Mouse (Mus musculus) gastrocnemius, postnatal 4 days (tissue): Measurements from ENCODE around the gene Il21r. TPM values are rescaled to one million over a fixed set of nuclear protein-coding genes. Genes with fewer than 3 reads are reported as not detected.

Experiments
- DNase-seq, 2 experiments: peaks; one replicate each; pipeline ENCODE4 v3.0.0; 2021 to 2022; ENCODE audit warnings: low spot score in 2 of 2, mixed read lengths in 2 of 2
- total RNA-seq, 2 experiments: library from RNA; stranded (reverse); gene quantifications; 2 replicates each; pipeline ENCODE4 v1.2.3; 2021

Il21r gene
- total RNA-seq, 2 experiments from 2014 or later, result 1.0 to 1.7 TPM

DNA sequence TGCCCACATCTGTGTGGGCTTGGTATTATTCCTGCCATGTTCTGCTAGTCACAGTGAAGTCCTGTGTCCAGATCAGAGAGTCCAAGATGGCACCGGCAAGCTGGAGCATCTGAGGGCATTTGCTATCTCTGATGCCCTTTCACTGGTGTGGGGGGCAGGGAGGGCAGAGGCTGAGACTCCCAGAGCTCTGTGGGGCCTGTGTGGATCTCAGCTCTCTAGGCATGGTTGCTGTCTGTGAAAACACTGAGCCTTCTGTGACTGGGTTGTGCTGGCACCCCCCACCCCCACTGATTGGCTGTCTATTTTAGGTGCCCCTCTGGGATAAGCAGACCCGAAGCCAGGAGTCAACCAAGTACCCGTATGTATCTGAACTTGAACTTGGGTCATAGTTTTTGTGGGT, 28.4 kb upstream of the Il21r start:
- no peak for DNase-seq

DNA sequence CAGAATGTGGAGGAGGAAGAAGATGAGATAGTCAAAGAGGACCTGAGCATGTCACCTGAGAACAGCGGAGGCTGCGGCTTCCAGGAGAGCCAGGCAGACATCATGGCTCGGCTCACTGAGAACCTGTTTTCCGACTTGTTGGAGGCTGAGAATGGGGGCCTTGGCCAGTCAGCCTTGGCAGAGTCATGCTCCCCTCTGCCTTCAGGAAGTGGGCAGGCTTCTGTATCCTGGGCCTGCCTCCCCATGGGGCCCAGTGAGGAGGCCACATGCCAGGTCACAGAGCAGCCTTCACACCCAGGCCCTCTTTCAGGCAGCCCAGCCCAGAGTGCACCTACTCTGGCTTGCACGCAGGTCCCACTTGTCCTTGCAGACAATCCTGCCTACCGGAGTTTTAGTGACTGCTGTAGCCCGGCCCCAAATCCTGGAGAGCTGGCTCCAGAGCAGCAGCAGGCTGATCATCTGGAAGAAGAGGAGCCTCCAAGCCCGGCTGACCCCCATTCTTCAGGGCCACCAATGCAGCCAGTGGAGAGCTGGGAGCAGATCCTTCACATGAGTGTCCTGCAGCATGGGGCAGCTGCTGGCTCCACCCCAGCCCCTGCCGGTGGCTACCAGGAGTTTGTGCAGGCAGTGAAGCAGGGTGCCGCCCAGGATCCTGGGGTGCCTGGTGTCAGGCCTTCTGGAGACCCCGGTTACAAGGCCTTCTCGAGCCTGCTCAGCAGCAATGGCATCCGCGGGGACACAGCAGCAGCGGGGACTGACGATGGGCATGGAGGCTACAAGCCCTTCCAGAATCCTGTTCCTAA, 27.3 kb upstream of the Il21r start:
- DNase-seq, result no peak

DNA sequence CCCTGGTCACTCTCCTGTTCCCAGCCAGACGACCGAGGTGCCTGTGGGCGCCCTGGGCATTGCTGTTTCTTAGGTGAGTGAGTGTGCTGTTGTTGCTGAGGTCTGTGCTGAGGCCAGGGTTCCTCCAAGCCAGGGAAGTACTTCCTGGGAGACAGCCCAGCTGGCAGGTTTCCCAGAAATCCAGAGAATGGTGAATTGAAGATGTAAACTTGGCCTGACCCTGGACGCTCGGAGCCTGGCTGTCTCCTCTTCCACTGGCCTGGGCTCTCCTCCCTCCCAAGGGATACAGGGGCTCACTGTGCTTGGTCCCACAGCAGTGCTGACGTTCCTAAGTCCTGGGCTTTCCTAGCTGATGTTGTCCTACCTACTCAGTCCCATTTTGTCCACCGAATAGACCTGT, 26.2 kb upstream of the Il21r start:
- peak in 1 of 2 experiments; percentile 77 for DNase-seq

DNA sequence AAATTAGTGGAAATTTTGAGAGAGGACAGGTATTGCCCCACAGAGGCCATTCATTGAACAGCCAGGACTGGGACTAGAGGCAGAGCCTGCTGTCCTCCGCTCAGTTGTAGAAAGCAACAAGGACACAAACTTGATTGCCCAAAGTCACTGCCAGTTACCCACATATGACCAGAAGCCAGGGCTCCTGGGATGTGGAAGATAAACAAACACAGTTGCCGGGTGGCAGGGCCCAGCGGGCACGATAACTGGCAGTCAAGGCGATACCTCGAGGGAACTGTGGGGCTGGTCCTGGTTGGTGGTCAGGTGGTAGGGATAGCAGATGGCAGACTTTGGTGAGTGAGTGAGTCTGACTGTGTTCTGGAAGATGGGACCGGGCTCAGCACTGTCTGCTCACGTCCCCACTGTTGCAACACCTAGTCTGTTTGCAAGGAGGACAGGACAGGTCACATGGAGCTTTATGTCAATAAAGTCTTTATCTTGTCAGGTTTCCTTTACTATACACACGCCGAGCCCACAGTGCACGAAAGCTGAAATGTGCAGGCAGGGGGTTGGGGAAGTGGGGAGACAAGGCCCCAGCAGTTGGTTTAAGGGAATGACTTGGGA, 25.6 kb upstream of the Il21r start:
- no peak for DNase-seq

DNA sequence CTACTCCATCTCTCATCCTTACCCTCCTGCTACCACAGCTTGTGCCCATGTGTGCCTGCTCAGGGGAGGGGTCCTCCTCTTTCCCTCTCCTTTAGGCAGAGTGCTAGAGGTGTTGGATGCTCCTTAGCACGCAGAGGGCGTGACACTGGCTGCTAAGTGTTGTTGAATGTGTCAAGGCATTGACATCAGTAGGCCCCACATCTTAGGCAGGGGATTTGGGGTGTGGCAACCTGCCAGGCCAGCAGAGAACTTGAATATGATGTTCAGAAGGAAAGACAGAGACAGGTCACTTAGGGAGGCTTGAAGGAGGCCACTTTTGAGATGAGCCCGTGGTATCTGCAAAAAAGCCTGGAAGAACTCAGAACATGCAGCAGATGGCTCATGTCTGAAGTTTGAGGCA, 25.1 kb upstream of the Il21r start:
- no peak for DNase-seq

DNA sequence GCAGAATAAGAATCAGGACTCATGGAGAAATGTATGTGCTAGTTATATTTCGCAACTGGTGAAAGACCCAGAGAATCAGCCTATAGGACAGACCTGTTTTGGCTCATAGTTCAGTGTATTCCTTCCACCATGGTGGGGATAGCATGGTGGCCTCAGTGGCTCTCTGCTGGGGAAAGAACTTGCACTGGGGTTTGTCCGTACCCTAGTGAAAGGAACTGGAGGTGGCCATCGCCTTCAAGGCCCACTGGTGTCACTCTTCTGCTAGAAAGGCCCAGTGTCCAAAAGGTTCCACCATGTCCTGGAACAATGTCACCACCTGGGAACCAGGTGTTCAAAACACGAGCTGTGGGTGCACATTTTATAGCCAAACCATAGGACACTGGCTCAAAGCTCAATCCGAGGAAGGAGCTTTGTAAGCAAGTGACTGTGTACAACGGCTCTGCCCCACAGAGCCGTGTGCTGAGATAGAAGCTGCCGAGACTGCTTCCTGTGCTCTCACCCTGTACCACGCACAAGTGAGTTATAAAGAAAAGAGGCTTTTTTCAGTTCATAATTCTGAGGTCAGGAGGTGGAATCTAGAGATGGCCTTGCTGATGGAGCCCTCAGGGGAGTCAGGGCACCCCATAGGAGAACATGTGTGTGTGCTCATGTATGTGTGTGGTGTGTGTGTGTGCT, 23.5 kb upstream of the Il21r start:
- DNase-seq, result no peak

DNA sequence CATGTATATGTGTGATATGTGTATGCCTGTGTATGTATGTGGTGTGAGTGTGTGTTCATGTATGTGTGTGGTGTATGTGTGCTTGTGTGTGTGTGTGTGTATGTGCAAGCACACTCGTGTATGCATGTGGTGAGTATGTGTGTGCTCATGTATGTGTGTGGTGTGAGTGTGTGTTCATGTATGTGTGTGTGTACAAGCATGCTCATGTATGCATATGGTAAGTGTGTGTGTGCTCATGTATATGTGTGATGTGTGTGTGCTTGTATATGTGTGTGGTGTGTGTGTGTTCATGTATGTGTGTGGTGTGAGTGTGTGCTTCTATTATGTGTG, 23.0 kb upstream of the Il21r start:
- no peak for DNase-seq

DNA sequence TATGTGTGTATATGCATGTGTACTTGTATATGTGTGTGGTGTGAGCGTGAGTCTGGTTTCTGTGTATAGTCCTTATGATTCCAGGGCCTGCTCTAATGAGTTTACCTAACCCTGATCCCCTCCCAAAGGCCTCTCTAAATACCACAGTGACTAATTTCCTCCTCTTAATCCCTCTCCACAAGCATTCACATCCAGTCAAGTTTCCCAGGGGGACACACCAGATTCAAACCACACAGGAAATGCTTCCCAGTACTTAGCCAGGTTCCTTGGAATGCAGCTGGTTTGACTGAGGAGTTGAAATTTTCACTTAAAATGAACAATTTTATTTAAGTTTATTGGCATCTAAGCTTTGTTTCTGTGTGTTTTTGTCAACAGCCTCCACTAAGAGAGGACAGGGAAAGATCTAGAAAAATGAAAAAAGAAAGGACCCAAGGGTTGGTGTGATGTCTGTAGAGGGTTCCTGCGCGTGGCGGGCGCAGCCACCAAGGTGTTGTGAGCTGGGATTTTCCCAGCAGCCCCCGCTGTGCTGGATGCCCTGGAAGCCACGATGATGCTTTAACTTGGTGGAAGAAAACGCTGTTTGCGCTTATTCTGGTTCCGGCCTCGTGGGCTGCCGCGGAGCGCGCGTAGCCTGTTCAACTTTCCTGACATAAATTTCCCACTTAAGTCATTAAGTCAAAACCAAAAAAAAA, 22.5 kb upstream of the Il21r start:
- no peak for DNase-seq

DNA sequence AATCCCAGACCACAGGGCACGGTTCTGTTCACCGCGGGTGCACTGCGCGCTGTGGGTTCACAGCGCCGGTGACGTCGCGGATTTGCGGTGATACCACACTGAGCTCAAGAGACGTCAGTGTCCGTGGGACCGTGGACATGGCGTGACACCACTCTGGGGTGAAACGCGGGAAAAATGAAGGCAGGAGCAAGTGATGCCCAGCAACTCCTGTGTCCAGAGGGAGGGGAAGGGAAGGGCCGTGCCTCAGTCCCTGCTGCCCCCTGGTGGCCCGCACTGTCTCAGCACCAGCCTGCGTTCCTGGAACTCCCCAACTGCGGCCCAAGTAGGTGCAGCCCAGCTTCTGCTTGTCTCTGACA, 21.9 kb upstream of the Il21r start:
- peak; percentile 85 to 89 for DNase-seq

DNA sequence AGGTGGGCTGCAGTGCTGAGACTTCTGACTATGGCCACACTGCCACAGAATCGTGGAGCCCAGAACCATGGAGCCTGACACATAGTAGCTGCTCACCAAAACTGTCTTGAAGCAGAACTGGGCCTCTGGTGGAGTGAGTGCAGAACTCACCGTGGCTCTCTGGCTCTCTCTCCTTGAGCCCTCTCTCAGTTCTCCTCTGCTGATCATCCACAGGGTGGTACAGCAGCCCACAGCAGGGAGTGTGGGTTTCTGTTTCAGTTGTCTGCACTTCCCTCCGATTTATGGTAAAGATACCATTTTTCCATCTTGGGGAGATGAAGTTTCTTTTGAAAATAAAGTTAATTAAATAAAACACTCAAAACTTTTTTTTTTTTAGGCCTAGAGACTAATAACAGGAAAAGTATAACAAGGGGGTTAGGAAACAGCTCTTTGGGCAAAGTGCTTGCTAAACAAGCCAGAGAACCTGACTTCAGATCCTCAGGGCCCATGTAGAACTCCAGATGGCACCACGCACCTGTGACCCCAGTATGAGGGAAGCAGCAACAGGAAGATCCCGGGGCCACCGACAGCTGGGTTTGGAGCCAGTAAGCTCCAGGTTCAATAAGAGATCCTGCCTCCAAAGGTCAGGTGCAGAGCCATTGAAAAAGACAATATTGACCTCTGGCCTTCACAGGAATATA, 19.8 kb upstream of the Il21r start:
- DNase-seq, result no peak

DNA sequence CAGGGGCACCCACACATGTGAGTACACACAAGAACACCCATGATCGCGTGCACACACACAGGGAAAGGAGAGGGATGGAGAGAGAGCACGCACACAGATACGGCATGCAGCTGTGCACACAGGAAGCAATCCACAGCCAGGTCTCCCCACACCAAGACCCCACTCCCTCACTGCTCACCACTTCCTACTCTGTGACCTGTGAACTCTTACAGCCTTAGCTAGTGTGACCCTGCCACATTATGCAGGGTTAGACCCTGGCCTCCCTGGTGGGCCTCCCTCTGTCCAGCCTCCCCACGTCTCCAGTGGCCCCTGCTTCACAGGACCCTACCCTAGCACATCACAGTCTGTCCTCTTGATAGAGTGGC, 19.2 kb upstream of the Il21r start:
- no peak for DNase-seq

DNA sequence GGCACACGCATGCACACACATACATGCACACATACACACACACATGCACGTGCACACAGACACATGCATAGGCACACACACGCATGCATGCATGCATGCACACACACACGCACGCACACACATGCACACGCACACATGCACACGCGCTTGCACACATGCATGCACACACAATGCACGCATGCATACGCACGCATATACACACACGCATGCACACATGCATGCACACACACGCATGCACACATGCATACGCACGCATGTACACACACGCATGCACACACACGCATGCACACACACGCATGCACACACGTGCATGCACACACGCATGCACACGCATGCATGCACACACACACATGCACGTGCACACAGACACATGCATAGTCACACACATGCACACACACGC, 16.9 kb upstream of the Il21r start:
- DNase-seq, result no peak

DNA sequence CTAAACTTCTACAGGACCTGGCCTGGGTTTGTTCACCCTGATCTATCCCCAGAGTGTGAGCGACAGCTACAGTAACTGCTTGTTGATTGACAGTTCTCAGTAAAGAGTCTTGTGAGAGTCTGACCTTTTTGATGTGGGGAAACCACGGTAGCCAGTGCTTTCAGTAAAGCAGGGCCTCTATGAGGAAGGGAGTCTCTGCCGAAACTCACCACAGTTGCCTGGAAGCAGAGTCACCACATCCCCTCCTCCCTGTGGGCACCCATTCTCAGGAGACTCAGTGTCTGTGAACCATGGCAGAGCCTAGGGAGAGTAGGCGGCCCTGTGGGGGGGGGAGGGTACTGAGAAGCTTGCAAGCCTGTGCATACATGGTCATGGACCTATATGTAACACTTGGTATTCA, 14.5 kb upstream of the Il21r start:
- no peak for DNase-seq

DNA sequence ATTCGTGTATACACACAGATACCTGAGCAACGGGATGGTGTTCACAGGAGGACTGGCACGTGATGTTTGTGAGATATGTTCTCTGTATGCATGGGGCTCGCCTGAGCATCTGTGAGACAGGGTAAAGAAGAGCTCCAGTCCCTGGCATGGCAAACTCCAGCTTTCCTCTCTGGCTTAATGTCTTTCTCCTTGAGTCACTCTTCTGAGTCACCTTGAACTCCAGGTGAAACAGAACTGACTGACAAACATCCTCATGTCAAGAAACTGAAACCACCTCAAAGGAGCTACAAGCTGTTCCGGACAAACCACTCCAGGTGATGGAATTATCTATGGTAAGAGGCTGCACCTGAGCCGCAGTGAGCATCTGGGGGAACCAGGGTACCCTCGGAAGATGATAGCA, 13.3 kb upstream of the Il21r start:
- DNase-seq, result no peak

DNA sequence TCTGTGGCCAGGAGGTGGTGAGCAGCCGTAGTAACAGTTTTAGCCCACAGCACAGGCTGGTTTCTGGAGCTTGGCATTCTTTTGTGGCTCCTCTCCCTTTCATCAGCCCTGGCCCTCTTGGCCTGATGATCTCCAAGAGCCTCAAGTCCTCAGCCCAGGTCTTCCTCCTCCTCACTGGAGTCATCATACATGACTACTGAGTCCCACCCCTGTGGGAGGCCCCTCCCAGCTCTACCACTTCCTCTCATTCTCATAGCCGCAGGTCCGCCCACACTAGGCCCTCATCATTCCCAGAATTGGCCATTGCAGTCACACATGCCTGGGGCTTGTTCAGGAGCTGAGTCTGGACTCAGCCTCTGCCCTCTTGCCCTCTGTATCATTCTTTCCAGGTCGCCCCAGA, 9.4 kb upstream of the Il21r start:
- DNase-seq, result no peak

DNA sequence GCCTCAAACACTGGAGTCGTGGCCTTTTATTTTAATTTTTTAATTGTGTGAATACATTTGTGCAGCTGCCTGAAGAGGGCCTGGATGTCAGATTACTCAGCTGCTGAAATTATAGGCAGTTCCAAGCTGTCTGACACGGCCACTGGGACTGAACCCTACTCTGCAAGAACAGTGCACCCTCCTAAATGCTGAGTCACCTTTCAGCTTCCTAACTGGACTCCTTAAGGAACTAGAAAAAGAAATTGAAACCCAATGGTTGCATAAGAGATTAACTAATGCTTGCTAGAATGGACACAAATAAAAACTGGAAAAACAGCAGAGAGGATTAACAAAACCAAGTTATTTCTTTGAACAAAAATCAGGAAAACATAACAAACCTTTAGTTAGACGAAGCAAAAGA, 6.8 kb upstream of the Il21r start:
- no peak for DNase-seq

DNA sequence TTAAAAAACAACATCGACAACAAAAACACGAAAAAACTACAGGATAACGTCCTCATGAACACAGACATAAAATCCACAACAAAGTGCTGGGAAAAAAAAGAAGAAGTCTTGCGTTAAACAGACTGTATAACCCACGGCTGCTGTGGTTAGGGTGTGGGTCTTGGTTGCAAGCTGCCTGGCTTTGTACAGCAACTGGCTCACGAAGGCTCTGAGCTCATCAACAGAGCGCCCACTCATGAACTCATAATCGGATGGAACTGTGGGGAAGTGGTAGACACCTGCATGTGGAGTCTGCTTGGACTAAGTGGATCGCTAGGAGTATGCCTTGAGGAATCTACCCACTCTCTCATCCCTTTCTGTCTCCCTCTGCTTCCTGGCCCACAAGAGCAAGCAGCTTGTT, 6.1 kb upstream of the Il21r start:
- no peak for DNase-seq

DNA sequence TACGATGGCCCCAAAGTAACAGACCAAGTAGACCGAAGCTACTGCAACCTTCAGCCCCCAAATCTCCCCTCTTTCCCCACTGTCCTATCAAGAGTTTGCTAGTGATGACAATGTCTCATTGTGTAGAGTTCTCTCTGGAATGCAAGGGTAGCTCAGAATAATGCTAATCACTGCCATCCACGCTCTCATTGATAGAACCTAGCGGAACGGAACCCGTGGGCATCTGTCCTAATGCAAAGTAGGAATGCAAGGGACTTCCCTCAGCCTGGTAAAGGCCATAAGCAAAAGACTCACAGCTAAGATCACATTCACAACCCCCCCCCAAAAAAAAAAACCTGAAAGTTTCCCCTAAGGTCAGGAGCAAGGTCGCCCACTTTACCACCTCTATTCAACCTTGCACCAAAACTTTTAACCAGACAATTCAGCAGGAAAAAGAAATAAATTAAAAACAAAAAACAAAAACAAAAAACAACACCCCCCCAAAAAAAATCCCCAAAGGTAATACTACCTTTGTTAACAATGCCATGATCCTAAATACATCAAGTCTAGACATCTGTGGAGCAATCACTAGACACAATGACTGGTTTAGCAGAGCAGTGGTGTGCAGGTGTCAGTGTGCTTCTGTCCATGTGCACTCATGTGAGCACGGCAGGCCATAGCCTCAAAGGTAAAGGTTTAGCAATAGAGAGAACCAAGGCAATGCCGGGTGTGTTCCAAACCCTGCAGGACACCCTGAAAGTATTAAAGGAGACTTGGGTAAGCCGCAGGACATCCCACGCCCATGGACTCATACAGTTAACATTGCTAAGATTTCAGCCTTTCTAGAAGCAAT, 5.5 kb upstream of the Il21r start:
- DNase-seq, result no peak

DNA sequence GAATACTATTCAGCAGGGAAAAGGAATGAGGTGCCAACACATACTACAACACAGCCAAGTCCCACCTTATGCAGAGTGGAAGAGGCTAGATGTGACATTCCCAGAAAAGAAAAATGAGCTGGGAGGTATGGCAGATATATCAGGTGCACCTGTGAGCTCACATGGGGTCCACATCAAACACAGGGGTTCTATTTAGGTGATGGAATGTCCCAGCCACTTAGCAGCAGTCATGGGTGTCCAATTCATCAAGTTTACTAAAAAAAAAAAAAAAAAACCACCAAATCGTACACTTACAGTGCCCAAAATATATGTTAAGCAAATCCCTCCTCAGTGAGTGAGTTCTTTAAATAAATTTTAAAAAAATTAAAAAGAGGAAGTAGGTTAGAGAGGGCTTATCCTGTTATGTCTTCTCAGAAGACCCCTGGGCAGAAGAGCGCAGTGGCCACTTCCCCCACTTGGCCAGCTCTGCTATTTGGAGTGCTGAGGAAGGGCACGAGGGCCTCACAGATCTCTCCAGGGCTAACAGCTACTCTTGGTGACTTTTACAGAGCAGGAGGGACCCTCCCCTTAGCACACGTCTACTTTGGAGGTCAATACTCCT, 3.8 kb upstream of the Il21r start:
- no peak for DNase-seq

DNA sequence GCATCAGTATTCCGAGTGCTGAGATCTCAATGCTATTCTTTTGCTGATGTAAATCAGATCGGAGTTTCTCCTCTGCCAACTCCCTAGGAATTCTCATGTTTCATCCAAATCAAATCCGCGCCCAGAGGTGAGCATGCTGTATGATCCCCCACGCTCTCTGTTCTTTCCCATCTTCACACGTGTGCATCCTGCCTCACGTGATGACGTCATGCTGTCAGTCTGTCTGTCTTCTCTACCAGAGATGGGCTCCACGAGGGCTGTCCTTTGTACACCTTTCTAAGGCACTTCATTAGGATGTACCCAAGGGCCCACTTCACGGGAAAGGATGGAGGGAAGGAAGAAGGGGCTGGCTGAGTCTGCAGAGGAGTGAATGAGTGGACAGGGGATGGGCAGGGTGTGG, 3.1 kb upstream of the Il21r start:
- DNase-seq, result no peak
